Mouse (Mus musculus) lung, adult 2 months (tissue): Measurements from ENCODE around the gene Mlkl.

ENCODE experiments used
- CTCF ChIP-seq: fragments of 200-500 bp; IDR thresholded peaks from 2 replicates; pipeline ENCODE4 v1.5.1; 2011; ENCODE audit warnings: mild to moderate bottlenecking, low read length, control low read depth; ENCODE audit not compliant: insufficient read depth
- POLR2A ChIP-seq: fragments of 200-500 bp; IDR thresholded peaks from 2 replicates; pipeline ENCODE4 v1.6.1; 2011; ENCODE audit warnings: low read depth, mild to moderate bottlenecking, control low read depth, low read length, borderline replicate concordance; ENCODE audit errors: extremely low read depth

DNA sequence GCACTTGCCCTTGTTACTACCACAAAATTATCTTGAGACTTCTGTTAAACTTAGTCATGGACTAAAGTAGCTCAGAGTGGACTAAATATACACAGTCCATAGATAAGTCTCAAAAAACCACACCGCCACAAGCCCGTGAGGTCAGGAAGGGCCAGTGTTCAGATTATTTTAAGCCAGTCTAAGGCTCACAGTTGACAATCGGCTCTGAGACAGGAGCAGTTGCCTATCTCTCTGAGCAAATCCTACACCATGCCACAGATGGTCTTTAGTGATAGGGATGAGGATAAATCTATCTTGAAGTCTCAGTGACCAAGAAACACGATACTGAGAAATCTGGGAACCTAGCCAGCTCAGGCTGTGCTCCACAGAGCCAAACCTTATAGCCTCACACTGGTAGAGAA lies 76.0 kb downstream of the Mlkl start:
- TF ChIP-seq POLR2A, result no peak
- TF ChIP-seq CTCF, result no peak
